Mouse (Mus musculus) testis, postnatal 14 days (tissue): ENCODE measurements around the gene Foxn3.
A peak's percentile ranks its signal among the peaks of the same experiment; 100 is the strongest.

Experiments used
- DNase-seq: peaks from one replicate; pipeline ENCODE4 v3.0.0; 2021; ENCODE audit warnings: low spot score

The Foxn3 gene

GRCm38 (mm10) chr12:99562073-99562866, 1.1 kb downstream of the Foxn3 start:
- DNase-seq: no peak

GRCm38 (mm10) chr12:99561333-99561766, 2.0 kb downstream of the Foxn3 start:
- no peak for DNase-seq

- DNase-seq: no peak
Measured at GRCm38 (mm10) chr12:99560701-99561332, 2.6 kb downstream of the Foxn3 start.

- no peak for DNase-seq
Measured at GRCm38 (mm10) chr12:99559483-99559882, 3.9 kb downstream of the Foxn3 start.

- no peak for DNase-seq
Measured at GRCm38 (mm10) chr12:99558476-99558875, 4.9 kb downstream of the Foxn3 start.

GRCm38 (mm10) chr12:99557498-99557897, 5.9 kb downstream of the Foxn3 start:
- peak; percentile 34 for DNase-seq

- DNase-seq: no peak
Measured at GRCm38 (mm10) chr12:99550629-99551028, 12.8 kb downstream of the Foxn3 start.

- DNase-seq: no peak
Measured at GRCm38 (mm10) chr12:99549811-99550210, 13.6 kb downstream of the Foxn3 start.

GRCm38 (mm10) chr12:99548419-99548818, 15.0 kb downstream of the Foxn3 start:
- no peak for DNase-seq

GRCm38 (mm10) chr12:99547295-99547694, 16.1 kb downstream of the Foxn3 start:
- no peak for DNase-seq

- no peak for DNase-seq
Measured at GRCm38 (mm10) chr12:99545270-99545770, 18.1 kb downstream of the Foxn3 start.

- no peak for DNase-seq
Measured at GRCm38 (mm10) chr12:99544262-99545128, 18.9 kb downstream of the Foxn3 start.

GRCm38 (mm10) chr12:99543421-99544195, 19.8 kb downstream of the Foxn3 start:
- no peak for DNase-seq

GRCm38 (mm10) chr12:99540201-99540600, 23.2 kb downstream of the Foxn3 start:
- DNase-seq: no peak

GRCm38 (mm10) chr12:99537316-99537715, 26.1 kb downstream of the Foxn3 start:
- DNase-seq: no peak

- DNase-seq: no peak
Measured at GRCm38 (mm10) chr12:99536426-99536825, 27.0 kb downstream of the Foxn3 start.

GRCm38 (mm10) chr12:99532342-99532741, 31.0 kb downstream of the Foxn3 start:
- no peak for DNase-seq

- no peak for DNase-seq
Measured at GRCm38 (mm10) chr12:99529687-99530411, 33.5 kb downstream of the Foxn3 start.

- no peak for DNase-seq
Measured at GRCm38 (mm10) chr12:99528958-99529357, 34.4 kb downstream of the Foxn3 start.

GRCm38 (mm10) chr12:99527452-99527851, 35.9 kb downstream of the Foxn3 start:
- no peak for DNase-seq
